Mouse (Mus musculus): ENCODE results near the gene Pnma3. TPM values are rescaled to one million over a fixed set of nuclear protein-coding genes. Genes with fewer than 3 reads are reported as not detected.

Gene Pnma3
- total RNA-seq (2014; fragmentation: Nextera tagmentation) (not detected in 2 replicates), total RNA-seq (2017) (0.05 TPM in 1 of 2 replicates, not detected in the other), polyA plus RNA-seq (2012) (not detected in 2 replicates)

DNA sequence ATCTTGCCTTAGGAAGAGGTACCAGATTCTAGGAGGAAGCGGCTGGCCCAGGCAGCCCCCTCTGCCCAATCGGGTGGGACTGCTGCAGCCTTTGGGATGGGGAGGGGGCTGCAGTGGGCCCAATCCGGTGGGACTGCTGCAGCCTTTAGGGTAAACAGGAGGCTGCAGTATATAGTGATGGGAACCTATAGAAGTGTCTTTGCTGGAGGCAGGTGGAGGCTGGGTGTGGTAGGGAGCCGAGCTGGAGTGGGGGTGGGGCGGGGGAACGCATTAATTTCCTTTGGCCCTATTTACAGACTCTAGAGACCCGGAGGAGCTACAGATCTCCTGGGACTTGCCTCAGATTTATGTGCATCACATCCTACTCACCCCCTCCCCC, at the start of gene Pnma3:
Pnma3 (plus strand) TSS at position 373 of the 379 bp plus-strand sequence.
- DNase-seq (ENCODE audit: low spot score) (no peak), ATAC-seq (ENCODE audit: extremely low read depth, insufficient number of reproducible peaks, low FRiP score, poor library complexity, severe bottlenecking) (no peak)
- Histone ChIP-seq H3K9me3 (replicated peaks) (no peaks in the 10 kb centered on the region), H3K4me3 (ENCODE audit: low read depth, low read length) (no peak within 1 kb of the TSS), H3K36me3 (replicated peaks) (no peaks in the 10 kb centered on the region), H3K27me3 (ENCODE audit: insufficient read depth, low read length) (no peaks in the 10 kb centered on the region), H3K4me1 (ENCODE audit: insufficient read depth, low read depth, low read length) (no peaks in the 10 kb centered on the region)
- TF ChIP-seq TAL1 (conservative IDR thresholded peaks at IDR 0.05; ENCODE audit: low read depth, low read length) (no peak), CTCF (IDR thresholded peaks at IDR 0.05; ENCODE audit: low read depth, low read length) (no peak), GATA1 (IDR thresholded peaks at IDR 0.05; ENCODE audit: borderline replicate concordance, low read length) (no peak), POLR2AphosphoS5 (IDR thresholded peaks at IDR 0.05; ENCODE audit: insufficient replicate concordance, low read depth, low read length) (no peak), GATA2 (IDR thresholded peaks at IDR 0.05; ENCODE audit: borderline replicate concordance, low read depth, low read length) (no peak)

DNA sequence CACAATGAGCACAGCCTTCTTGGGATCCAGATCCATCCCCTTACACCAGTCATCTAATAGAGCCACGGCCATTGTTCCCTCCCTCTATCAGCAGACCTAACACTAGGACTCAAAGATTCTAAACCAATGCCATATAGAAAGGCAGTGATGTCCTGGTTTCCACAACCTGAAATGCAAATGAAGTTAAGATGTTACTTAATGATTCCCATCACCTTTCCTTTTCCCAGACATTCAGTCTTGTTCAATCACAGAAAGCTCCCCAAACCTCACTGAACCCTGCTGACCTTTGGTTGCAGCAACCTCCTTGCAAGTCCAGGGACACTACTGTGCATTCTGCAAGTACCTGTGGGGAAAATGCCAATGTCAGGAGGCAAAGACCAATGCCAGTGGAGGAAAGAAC, 27.6 kb upstream of the Pnma3 start, which contains the start of gene Pnma5:
Pnma5 (minus strand) TSS at position 101 of the 400 bp plus-strand sequence.
- Histone ChIP-seq H3K9me3 (replicated peaks) (no peaks in the 10 kb centered on the region), H3K4me3 (ENCODE audit: low read depth, low read length) (no peak within 1 kb of the TSS), H3K36me3 (replicated peaks) (no peaks in the 10 kb centered on the region), H3K27me3 (ENCODE audit: insufficient read depth, low read length) (peaks cover 2% of the 10 kb centered on the region; the same call in 1 of the 2 replicates), H3K4me1 (ENCODE audit: insufficient read depth, low read depth, low read length) (no peaks in the 10 kb centered on the region)
- ATAC-seq (ENCODE audit: extremely low read depth, insufficient number of reproducible peaks, low FRiP score, poor library complexity, severe bottlenecking) (no peak), DNase-seq (ENCODE audit: low spot score) (no peak)
- TF ChIP-seq POLR2AphosphoS5 (IDR thresholded peaks at IDR 0.05; ENCODE audit: insufficient replicate concordance, low read depth, low read length): no peak
- no peak for TF ChIP-seq GATA1 (IDR thresholded peaks at IDR 0.05; ENCODE audit: borderline replicate concordance, low read length)
- TF ChIP-seq TAL1 (conservative IDR thresholded peaks at IDR 0.05; ENCODE audit: low read depth, low read length): no peak
- TF ChIP-seq CTCF (IDR thresholded peaks at IDR 0.05; ENCODE audit: low read depth, low read length): no peak
- no peak for TF ChIP-seq GATA2 (IDR thresholded peaks at IDR 0.05; ENCODE audit: borderline replicate concordance, low read depth, low read length)

DNA sequence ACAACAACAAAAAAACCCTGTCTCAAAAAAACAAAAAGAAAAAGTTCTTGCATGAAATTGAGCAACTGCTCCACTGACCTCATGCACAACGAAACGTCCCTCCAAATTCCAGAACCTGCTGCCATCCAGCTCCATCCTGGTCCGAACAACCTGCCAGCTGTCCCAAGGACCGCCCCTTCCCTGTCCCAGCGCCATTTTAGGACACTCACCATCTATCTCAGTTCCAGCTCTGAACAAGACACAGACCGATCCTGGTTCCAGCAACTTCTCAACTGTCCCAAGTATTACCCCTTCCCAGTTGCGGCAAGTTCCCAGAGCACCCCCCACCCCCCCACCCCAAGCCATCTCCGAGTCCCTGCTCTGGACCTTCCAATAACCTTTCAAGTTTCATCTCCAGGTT, 25.8 kb upstream of the Pnma3 start:
- Histone ChIP-seq H3K36me3 (replicated peaks) (no peaks in the 10 kb centered on the region), H3K4me1 (ENCODE audit: insufficient read depth, low read depth, low read length) (no peaks in the 10 kb centered on the region), H3K27me3 (ENCODE audit: insufficient read depth, low read length) (peaks cover 2% of the 10 kb centered on the region; the same call in 1 of the 2 replicates), H3K9me3 (replicated peaks) (0 out of 2 replicates have a peak, but pooled peaks cover 2% of the 10 kb centered on the region), H3K4me3 (ENCODE audit: low read depth, low read length) (no peak overlapping the region)
- DNase-seq (ENCODE audit: low spot score): no peak
- no peak for TF ChIP-seq GATA2 (IDR thresholded peaks at IDR 0.05; ENCODE audit: borderline replicate concordance, low read depth, low read length)
- no peak for TF ChIP-seq TAL1 (conservative IDR thresholded peaks at IDR 0.05; ENCODE audit: low read depth, low read length)
- TF ChIP-seq POLR2AphosphoS5 (IDR thresholded peaks at IDR 0.05; ENCODE audit: insufficient replicate concordance, low read depth, low read length): no peak
- TF ChIP-seq GATA1 (IDR thresholded peaks at IDR 0.05; ENCODE audit: borderline replicate concordance, low read length): no peak
- TF ChIP-seq CTCF (IDR thresholded peaks at IDR 0.05; ENCODE audit: low read depth, low read length): no peak
- ATAC-seq (ENCODE audit: extremely low read depth, insufficient number of reproducible peaks, low FRiP score, poor library complexity, severe bottlenecking): no peak

DNA sequence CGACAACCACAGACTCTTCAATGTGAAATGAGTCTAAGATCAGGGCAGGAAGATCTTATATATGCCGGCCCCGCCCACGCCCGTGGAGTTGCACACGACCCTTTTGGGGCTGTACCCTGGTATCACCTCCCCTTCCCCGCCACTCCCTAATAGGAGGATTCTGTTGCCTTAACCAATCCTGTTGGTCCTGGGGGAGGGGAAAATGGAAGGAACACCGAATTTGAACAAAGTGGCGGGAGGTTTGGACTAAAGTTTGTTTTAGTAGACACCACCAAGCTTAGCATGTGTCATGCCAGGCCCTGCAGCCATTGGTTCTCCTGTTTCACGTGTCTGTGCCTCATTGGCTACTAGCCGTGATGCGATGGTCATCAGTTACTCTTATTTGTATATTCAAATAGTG, 24.9 kb upstream of the Pnma3 start:
- 0 out of 2 replicates have a peak, but pooled peaks cover 2% of the 10 kb centered on the region for H3K9me3 ChIP-seq (replicated peaks)
- no peaks in the 10 kb centered on the region for H3K4me1 ChIP-seq (ENCODE audit: insufficient read depth, low read depth, low read length)
- no peak overlapping the region for H3K4me3 ChIP-seq (ENCODE audit: low read depth, low read length)
- DNase-seq (ENCODE audit: low spot score) (no peak), ATAC-seq (ENCODE audit: extremely low read depth, insufficient number of reproducible peaks, low FRiP score, poor library complexity, severe bottlenecking) (no peak)
- peaks cover 2% of the 10 kb centered on the region; the same call in 1 of the 2 replicates for H3K27me3 ChIP-seq (ENCODE audit: insufficient read depth, low read length)
- H3K36me3 ChIP-seq (replicated peaks): no peaks in the 10 kb centered on the region
- TF ChIP-seq CTCF (IDR thresholded peaks at IDR 0.05; ENCODE audit: low read depth, low read length) (no peak), POLR2AphosphoS5 (IDR thresholded peaks at IDR 0.05; ENCODE audit: insufficient replicate concordance, low read depth, low read length) (no peak), GATA2 (IDR thresholded peaks at IDR 0.05; ENCODE audit: borderline replicate concordance, low read depth, low read length) (no peak), GATA1 (IDR thresholded peaks at IDR 0.05; ENCODE audit: borderline replicate concordance, low read length) (no peak), TAL1 (conservative IDR thresholded peaks at IDR 0.05; ENCODE audit: low read depth, low read length) (no peak)

DNA sequence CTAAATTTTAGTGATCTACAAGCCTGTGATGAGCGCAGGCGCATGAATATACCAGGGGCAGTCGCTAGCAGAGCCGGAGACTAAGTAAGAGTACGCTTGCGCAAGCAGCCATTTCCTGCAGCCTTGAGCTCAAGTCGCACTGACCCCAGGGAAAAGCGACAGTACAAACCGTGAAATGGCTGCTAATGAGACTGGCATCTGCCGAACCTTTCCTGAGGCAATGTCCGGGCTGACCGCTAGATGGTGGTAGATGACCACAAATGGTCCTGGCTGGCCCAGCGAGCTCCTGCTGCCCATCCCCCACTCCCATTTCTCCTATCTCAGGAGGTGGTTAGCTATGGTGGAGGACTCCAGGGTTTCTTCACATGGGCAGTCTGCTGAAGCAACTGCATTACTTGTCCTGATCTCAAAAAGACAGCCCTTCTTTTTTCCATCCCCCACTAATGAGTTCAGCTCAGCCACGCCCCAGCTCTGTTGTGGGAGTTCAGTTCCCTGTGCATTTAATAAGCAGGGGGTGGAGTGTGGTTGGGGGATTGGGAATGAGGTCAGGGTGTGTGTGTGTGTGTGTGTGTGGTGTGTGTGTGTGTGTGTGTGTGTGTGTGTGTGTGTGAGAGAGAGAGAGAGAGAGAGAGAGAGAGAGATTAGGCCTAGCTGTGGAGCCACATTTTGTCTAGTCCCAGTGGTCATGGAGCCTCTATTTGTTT, 10.6 kb upstream of the Pnma3 start:
- no peak for TF ChIP-seq GATA2 (IDR thresholded peaks at IDR 0.05; ENCODE audit: borderline replicate concordance, low read depth, low read length)
- no peak for TF ChIP-seq TAL1 (conservative IDR thresholded peaks at IDR 0.05; ENCODE audit: low read depth, low read length)
- TF ChIP-seq CTCF (IDR thresholded peaks at IDR 0.05; ENCODE audit: low read depth, low read length): peak; percentile 39
- no peak for TF ChIP-seq POLR2AphosphoS5 (IDR thresholded peaks at IDR 0.05; ENCODE audit: insufficient replicate concordance, low read depth, low read length)
- no peak for TF ChIP-seq GATA1 (IDR thresholded peaks at IDR 0.05; ENCODE audit: borderline replicate concordance, low read length)
- ATAC-seq (ENCODE audit: extremely low read depth, insufficient number of reproducible peaks, low FRiP score, poor library complexity, severe bottlenecking) (peak; percentile 54), DNase-seq (ENCODE audit: low spot score) (peak; percentile 53)
- H3K27me3 ChIP-seq (ENCODE audit: insufficient read depth, low read length): no peaks in the 10 kb centered on the region
- H3K4me3 ChIP-seq (ENCODE audit: low read depth, low read length): no peak overlapping the region; the same call in 1 of the 2 replicates
- no peaks in the 10 kb centered on the region; the same call in 1 of the 2 replicates for H3K4me1 ChIP-seq (ENCODE audit: insufficient read depth, low read depth, low read length)
- no peaks in the 10 kb centered on the region for H3K36me3 ChIP-seq (replicated peaks)
- no peaks in the 10 kb centered on the region for H3K9me3 ChIP-seq (replicated peaks)

DNA sequence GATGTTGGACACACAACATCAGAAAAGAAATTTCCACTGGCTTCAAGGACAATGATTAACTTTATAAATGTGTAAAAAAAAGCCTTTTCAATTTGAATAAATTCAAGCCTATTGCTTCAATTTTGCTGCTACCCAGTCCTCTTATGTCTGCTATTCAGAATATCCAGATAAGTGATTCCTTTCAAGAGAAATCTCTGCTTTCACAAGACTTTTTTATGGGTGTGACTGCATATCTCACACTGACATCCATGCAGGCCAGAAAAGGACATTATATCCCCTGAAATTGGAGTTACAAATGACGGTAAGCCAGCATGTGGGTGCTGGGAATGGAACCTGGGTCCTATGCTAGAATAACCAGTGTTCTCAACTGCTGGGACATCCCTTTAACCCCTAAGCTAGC, 3.1 kb upstream of the Pnma3 start:
- TF ChIP-seq GATA2 (IDR thresholded peaks at IDR 0.05; ENCODE audit: borderline replicate concordance, low read depth, low read length) (no peak), TAL1 (conservative IDR thresholded peaks at IDR 0.05; ENCODE audit: low read depth, low read length) (no peak), CTCF (IDR thresholded peaks at IDR 0.05; ENCODE audit: low read depth, low read length) (no peak), GATA1 (IDR thresholded peaks at IDR 0.05; ENCODE audit: borderline replicate concordance, low read length) (no peak), POLR2AphosphoS5 (IDR thresholded peaks at IDR 0.05; ENCODE audit: insufficient replicate concordance, low read depth, low read length) (no peak)
- Histone ChIP-seq H3K36me3 (replicated peaks) (no peaks in the 10 kb centered on the region), H3K27me3 (ENCODE audit: insufficient read depth, low read length) (no peaks in the 10 kb centered on the region), H3K9me3 (replicated peaks) (no peaks in the 10 kb centered on the region), H3K4me3 (ENCODE audit: low read depth, low read length) (no peak overlapping the region), H3K4me1 (ENCODE audit: insufficient read depth, low read depth, low read length) (no peaks in the 10 kb centered on the region)
- DNase-seq (ENCODE audit: low spot score): no peak
- ATAC-seq (ENCODE audit: extremely low read depth, insufficient number of reproducible peaks, low FRiP score, poor library complexity, severe bottlenecking): no peak

All from G1E (cell line).